Mouse (Mus musculus): ENCODE results near the gene Sdc4.

Gene Sdc4

DNA sequence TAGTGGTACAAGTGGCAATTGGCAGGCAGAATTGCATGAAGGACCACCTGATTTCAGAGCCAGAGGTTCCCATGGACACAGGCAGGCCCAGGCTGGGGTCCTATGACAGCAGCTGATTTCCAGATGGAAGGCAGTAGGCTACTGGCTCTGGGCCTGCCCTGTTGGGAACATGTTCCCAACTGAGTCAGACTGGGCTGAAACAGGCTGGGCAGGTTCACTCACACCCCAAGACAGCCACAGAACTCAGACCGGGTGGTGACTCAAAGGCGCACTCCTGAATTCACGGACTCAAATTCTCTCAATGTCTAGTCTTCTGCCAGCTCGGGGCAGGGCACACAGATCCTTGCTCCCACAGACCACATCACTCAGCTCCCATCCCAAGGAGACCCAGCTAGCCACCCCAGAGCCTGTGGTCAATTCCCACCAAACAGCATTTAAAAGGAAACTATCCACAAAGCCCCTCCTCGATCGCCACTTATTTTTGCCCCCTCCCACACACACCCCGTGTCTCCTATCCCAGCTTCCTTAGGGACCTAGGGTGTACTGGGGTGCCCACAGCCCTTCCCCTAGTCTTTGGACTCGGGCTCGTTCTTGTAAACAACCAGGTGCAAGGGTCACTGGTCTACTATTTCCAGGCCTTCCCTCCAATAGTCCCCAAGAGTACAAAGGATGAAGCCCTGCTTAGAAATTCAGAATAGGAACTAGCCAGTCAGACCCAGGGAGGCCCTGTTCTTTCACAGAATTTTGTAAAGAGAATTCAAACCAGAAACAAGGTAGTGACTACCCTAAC is 11.8 kb downstream of the Sdc4 start:
- DNase-seq (ENCODE audit: low spot score in 2 of 2): no peak

DNA sequence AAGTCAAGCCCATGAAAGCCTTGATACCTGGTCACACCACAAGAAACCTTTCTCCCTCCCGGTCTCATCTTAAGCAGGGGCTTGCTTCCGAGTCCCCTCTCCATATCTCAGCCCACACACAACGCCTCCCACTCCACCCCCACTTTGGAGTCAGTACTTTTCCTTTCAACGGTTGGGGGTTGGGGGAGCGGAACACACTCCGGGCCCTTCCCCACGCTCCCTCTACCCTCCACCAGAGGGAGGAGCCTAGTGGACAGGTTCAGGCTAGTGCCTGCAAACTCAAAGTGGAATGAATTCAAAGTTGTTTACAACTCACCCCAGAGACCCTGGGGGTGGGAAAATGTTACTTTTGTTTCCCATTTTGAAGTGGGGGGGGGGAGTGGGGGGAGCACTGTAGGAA is 13.0 kb downstream of the Sdc4 start:
- DNase-seq (ENCODE audit: low spot score in 2 of 2): no peak

DNA sequence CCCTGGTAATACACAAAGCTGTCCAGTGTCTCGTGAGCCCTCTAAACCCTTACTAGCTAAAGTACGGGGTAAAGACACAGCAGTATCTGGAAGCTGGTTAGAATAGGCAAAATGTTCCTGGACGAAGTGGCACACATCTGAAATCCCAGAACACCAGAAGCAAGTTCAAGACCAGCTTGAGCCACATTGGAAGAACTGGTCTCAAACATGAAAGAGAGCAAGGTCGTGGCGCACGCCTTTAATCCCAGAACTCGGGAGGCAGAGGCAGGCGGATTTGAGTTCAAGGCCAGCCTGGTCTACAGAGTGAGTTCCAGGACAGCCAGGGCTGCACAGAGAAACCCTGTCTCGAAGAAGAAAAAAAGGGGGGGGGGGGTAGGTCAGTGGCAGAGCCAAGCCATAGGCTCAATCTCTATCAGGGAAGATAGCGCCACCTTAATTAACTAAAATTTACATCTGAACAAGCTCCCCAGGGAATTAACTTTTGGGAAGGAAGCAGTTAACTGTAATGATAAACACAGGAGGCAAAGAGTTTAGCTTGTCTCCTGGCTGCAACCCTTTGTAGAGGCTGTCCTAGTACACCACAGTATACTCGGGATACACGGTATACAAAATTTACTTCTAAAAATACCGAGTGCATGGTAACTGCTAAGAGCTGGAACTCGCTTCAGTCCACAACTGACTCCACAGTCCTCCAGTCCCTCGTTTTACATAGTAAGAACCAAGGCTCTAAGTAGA is 13.6 kb downstream of the Sdc4 start:
- no peak for DNase-seq (ENCODE audit: low spot score in 2 of 2)

DNA sequence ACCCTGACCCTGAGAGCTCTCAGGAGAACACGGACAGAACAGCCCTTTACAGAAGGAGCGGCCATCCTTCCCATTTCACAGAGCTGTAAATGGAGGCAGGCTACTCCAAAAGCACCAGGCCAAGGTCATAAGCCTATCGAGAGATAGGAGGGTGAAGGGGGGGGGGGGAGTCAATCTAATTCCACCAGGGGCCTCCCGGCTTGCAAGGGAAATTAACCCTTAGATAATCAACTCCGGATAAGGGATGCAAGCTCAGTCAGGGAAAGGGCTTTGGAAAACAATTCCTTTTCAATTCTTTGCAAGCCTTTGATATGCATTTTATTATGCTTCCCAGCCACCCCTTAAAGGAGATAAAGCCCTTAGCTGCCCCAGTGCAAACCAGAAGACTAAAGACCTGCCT is 15.2 kb downstream of the Sdc4 start:
- DNase-seq (ENCODE audit: low spot score in 2 of 2): no peak

DNA sequence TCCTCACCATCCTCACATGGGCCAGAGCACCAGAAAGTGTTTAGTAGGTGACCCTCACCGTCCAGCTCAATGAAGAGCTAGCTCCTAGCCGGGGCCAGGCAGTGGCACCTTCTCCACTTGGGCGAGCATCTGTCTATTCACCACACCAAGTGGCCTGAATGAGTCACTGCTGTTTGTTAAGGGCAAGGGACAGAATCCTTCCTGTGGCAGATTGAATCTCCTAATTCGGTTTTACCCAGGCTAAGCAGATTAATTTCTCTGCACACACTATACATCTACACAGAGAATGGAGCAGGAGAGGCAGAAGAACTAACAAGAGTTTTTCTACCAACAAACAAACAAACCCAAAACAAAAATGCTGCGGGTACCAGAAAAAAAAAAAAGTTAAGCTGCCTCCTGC is 16.7 kb downstream of the Sdc4 start:
- no peak for DNase-seq (ENCODE audit: low spot score in 2 of 2)

DNA sequence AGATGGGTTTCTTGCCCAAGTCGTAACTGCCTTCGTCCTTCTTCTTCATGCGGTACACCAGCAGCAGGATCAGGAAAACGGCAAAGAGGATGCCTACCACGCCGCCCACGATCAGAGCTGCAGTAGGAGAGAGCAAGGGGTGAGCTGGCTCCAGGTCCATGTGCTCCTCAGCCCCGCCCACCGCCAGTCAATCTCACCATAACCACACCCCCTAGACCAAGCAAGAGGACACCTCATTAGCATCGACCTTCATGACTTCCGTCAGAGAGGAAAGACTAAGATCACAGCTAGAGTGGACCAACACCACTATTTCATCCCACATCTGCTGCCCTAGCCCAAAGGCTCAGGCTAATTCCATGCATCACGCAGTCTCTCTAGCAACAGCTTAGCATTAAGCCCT is 17.6 kb downstream of the Sdc4 start:
- no peak for DNase-seq (ENCODE audit: low spot score in 2 of 2)

DNA sequence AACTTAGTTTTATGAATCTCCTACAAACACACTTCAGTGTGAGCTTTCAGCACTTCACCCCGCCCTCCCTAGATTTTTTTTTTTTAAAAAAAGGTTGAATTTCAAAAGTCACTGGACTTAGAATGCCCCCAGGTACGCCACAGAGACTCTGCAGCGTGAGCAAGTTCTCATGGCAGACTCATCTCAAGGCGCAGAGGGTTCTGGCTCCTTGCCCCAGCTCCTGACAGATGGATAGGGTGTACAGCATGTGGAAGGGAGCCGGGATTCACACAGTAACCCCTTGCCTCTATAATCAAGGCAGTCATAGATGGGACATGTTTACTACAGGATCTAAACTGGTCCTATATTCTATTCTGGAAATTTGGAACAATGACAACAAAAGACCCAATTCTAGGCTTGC is 18.3 kb downstream of the Sdc4 start:
- DNase-seq (ENCODE audit: low spot score in 2 of 2): no peak

DNA sequence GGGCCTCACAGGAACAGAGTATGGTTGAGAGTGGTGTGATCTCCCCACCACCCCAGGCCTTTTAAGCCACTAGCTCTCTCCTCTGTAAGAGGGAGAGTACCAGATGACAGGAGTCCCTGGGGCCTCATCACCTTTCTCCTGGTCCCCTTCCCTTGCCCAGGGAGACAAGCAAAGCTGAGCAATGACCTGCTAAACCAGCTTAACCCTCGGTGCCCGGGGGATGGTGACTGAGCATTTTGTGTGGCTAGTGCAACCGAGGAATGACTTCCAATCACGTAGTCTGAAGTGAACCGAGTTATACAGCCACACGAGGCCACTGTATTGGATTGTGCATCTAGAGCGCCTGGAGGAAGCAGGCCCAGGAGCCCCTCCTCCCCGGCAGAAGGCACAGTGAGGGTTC is 19.3 kb downstream of the Sdc4 start:
- no peak for DNase-seq (ENCODE audit: low spot score in 2 of 2)

DNA sequence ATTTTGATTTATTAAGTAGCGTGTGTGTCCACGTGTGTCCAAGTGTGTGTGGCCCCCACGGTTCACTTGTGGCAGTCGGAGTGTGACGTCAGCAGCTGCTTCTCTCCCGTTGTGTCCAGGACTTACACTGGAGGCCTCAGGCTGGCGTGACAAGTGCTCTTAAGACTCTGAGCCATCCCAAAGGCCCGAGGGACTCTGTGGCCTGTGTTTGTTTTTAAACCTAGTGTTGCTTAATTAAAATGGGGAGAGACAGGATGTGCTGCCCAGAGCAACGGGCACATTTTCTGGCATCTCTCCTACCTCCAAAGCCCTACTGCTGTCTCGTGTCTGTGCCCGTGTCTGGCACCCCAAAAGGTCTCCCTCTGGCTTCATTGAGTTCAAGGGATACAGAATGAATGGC is 20.2 kb downstream of the Sdc4 start:
- DNase-seq (ENCODE audit: low spot score in 2 of 2): no peak

DNA sequence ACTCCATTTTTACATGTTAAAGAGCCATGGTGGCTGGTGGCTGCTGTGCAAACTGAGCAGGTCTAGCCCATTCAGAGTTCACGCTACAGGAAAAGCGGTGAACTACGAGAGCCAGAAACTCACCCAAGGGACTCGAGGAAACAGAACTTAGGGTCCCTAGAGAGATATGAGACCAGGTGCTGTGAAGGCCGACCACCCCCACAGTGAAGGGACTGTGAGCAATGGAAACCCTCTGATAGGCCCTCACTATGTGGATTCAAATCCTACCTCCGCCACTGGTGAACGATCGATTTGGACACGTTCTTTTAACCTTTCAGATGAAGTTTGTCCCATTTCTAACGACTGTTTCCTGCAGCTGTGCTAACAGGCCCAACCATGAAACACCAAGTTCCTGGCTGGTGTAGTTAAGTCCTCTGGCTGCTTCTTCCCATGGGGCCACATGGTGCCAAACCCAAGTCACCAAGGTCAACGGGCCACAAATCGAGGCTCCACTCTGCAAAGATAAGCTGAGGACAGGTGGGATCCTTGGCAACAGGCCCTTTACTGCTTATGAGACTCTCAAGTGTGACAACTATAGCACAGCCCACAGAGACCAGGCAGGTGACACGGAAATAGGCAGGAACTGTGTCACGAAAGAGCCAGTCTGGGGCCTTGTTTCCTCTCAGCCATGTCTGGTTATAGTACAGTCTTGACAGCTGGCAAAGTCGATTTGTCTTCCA is 20.9 kb downstream of the Sdc4 start:
- peak; percentile 84 to 85 for DNase-seq (ENCODE audit: low spot score in 2 of 2)

DNA sequence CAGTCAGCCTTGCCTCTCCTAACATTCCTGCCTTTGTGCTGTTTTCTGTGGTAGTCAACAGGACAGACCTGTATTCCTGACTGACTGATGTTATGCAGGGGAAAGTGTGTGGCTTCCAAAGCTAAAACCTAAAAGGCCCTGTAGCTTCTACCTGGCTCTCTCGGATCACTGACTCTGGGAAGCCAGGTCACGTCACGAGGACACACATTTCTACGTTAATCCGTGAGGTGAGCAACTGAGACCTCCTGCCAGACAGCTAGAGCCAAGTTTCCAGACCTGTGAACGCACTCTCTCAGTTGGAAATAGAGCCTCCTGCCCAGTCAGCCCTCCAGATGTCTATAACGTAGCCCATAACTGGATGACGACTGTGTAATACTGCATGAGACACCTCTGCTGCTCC is 21.7 kb downstream of the Sdc4 start:
- no peak for DNase-seq (ENCODE audit: low spot score in 2 of 2)

DNA sequence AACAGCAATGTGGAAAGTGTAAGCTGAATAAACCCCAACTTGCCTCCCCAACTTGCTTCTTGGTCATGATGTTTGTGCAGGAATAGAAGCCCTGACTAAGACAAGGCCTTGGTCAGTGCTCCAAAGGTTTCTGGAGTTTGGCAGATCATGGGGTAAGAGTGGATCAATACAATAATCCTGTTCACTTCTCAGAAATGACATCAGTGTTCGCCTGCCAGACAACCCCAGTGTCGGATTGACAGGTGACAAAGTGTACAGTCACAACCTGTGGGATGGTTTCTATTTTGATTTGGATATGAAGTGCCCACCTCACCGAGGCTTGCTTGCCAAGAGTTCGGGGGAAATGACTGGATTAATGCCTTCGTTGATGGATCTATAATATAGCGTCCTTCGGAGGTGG is 22.4 kb downstream of the Sdc4 start:
- DNase-seq (ENCODE audit: low spot score in 2 of 2): no peak

DNA sequence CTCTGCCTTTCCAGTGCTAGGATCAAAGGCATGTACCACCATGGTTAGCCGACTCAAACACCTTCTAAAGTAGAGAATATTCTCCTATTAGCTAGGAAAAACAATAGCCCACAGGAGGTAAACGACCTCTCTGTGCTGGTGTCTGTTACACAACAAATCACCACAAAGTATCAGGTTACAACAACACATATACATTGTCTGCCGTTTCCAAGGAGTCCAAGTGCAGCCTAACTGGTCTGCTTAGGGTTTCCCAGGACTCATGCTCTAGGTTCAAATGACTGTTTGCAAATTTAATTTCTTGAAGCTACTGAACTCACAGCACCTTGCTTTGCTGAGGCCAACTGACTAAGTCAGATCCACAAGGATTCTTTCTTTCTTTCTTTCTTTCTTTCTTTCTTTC is 24.2 kb downstream of the Sdc4 start:
- DNase-seq (ENCODE audit: low spot score in 2 of 2): no peak

DNA sequence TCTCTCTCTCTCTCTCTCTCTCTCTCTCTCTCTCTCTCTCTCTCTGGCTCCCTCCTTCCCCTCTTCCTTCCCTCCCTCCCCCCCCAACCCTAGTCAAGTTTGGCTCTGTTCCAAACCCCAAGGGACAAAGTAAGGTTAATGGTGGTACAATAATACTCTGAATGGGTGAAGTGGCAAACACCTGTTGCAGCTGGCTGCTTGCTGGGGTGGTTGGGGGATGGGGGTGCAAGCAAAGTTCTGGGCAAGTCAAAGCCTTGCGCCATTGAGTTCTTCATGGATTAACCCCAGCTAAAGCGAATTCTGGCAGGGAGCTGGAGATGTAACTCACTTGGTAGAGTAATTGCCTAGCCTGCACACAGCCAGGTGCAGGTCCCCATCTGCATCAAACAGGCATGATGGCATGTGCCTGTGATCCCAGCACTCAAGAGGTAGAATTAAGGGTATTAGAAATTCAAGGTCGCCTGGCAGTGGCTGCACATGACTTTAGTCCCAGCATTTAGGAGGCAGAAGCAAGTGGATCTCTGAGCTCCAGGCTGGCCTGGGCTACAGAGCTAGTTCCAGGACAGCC is 25.3 kb downstream of the Sdc4 start:
- no peak for DNase-seq (ENCODE audit: low spot score in 2 of 2)

DNA sequence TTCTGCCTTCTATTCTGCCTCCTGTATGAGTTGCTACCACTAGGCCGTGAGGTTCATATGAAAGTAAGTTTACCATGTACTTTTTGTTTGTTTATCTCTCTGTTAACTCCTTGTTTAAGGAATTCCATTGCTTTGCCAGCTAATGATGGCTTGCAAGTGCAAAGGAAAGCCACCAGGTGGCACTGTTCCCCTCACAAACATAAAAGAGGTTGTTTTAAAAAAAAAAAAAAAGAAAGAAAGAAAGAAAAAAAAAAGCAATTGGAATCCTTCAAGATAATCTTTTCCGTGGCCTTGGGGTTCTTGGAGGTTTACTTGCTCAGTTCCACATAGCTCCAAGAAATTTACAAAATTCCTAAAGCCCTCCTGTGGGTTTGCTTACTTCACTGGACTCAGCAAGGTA is 26.5 kb downstream of the Sdc4 start:
- DNase-seq (ENCODE audit: low spot score in 2 of 2): no peak

DNA sequence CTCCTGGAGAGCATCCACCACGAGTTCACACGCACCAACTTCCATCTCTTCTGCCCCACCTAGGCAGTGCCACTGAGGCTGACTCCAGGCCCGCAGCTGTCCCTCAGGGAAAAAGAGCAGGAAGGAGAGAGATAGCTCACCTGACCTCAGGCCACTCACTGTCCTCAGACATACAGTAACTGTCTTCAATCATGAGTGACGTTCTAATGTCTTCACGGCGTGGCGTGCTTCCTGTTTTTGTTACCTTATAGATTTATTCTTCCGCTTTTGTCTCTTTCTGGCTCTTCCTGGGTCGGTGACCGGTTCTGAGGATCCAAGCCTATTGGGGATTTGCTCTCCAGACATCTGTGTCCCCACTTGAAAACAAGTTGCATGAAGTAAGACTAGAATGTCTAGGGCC is 29.1 kb downstream of the Sdc4 start:
- DNase-seq (ENCODE audit: low spot score in 2 of 2): peak; percentile 56 to 63

DNA sequence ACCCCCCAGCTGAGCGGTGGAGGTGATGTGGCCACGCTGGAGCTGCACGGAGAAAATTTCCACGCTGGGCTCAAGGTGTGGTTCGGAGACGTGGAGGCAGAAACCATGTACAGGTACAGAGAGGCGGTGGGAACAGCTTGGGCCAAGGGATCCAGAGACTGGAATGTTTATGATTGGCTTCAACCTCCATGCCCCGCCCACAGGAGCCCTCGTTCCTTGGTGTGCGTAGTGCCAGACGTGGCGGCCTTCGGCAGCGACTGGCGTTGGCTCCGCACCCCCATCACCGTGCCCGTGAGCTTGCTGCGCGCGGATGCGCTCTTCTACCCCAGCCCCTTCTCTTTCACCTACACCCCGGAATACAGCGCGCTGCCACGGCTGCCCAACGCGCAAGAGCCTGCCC is 29.5 kb downstream of the Sdc4 start:
- no peak for DNase-seq (ENCODE audit: low spot score in 2 of 2)

DNA sequence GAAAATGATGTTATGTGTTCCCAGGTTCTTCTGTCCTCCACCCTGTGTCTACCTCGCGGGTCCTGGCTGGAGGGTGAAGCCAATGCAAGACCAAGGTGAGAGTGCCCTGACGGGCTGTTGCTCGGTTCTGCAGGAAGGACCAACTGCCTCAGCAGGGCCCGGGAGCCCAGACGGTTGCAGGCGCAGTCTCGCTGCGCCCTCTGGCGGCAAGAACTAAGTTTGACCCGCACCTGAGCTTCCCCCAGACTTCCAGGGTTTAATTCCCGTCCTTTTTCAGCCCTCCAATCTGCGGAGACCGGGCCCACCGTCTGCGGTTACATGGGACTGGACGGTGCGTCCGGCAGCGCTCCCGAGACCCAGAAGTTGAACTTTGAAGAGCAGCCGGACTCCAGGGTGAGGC is 36.0 kb downstream of the Sdc4 start:
- peak; percentile 31 to 40 for DNase-seq (ENCODE audit: low spot score in 2 of 2)

DNA sequence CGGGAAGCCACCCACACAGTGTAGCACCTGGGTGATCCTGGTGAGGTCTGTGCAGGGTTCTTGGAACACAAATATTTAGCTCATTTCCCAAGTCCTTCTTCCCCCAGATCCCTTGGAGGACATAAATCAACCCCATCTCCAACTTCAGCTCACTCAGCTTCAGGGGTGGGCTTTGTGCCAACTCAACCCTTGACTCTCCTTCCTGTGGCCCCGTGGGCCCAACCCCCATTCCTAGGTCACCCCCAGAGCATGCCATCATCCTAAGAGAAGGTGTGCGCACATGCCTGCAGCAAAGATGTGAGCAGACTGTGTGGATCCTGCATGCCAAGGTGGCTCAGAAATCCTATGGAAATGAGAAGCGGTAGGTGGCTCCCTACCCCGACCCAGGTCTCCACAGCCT is 38.2 kb downstream of the Sdc4 start:
- no peak for DNase-seq (ENCODE audit: low spot score in 2 of 2)

DNA sequence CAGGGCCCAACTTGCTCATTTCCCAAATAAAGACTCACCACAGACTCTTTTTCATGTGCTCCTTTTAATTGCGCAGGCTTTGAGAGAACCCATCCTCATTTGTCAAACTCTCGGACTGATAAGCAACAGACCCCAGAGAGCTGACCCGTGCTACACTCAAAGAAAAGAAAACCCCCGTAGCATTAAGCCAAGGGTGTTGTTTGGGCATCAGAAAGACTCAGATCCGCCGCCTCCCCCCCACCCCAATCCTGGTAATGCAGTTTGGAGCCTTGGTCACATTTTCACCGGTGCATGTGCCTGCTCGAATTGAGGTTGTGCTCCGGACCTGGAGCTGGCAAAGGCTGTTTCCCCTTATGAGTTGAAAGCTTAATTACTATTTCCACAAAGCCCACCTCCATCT is 38.6 kb downstream of the Sdc4 start, which contains the start of gene Matn4:
TSS of gene Matn4 (minus strand) at position 101 of the 400 bp plus-strand sequence.
- DNase-seq (ENCODE audit: low spot score in 2 of 2): no peak

DNA sequence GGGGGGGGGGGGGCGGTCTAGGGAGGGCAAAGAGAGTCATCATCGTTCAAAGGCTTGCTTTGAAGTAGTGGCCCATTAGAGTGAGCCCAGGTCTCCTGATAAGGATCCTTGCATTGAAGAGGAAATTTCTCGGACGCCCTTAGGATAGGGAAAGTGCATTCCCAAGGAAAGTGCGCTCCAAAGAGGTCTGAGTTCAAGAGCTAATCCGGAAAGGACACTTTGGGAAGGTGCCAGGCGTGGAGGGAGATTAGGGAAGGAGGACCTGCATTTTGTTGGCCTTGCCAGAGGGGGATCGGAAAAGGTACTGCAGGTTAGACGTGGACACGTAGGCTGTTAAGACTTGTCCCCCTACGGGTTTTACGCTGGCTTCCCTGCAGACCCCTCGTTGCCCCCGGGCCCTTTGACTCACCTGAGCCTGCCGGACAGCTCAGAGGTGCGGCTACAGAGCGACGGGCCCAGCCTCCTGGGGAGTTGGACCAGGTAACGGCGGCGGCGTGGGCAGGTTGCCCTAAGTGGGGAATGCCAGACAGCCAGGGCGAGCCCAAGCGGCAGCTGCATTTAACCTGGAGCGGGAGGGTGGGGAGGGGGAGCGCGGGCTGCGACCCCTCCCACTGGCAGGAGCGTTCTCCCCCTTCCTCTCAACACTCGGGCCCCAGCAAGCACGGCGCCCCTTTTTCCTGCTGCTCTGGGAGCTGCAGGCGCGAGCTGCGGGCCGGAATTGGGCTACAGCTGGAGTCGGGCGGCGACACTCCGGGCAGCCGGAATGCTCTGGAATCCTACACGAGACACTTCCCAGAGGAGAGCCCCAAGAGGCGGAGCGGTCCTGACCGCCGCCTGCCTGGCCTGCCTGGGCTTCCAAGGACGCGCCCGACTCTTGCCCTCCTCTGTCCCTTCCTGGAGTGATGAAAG is 39.4 kb downstream of the Sdc4 start:
- DNase-seq (ENCODE audit: low spot score in 2 of 2): no peak
